ENCODE assay signal across 8 mouse cellular contexts in the genomic region with DNA sequence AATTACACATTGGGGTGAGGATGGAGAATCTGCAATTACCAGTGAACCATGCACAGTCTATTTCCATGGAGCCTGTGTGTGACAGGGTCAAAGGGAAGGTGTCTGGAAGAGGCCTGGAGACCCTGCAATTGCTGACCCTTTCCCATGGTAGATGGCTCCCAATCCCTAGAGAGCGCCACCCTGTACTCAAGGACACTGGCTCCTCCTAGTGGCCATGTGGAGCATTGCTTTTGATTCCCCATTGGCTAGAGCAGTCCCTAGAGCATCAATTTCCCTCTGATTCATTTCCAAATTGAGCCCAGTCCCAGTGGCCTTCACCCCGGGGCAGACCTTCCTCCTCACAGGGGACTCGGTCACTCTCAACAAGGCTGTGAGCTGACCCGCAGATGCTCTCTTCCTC. TPM values are rescaled to one million over a fixed set of nuclear protein-coding genes. Genes with fewer than 3 reads are reported as not detected.
DNase-seq lines count a peak whose midpoint lies in the region; ATAC-seq and TF ChIP-seq lines count a peak whose summit lies in the region.

No protein-coding gene starts in this region.

- peak; percentile 29 for ATAC-seq in intestine, embryonic 16.5 days
- no peak for ATAC-seq in neural tube, embryonic 11.5 days (ENCODE audit: insufficient read depth, low FRiP score, low TSS enrichment)
- peak; percentile 71 for ATAC-seq in stomach, postnatal 0 days (ENCODE audit: low FRiP score, low TSS enrichment)

- no peak overlapping the region for H3K27ac ChIP-seq in cerebellum, adult 2 months (ENCODE audit: insufficient read depth, low read length)
- no peak overlapping the region for H3K27ac ChIP-seq in intestine, embryonic 16.5 days (ENCODE audit: low read length)
- H3K27ac ChIP-seq in neural tube, embryonic 11.5 days (ENCODE audit: low read depth, low read length): no peak overlapping the region
- no peak overlapping the region for H3K27ac ChIP-seq in stomach, postnatal 0 days (replicated peaks)

- 4% methylated on average over 4 of the region's 4 CpGs for WGBS in cerebellum, adult 2 months
- 9% methylated on average over 4 of the region's 4 CpGs for WGBS in intestine, embryonic 16.5 days
- 1% methylated on average over 4 of the region's 4 CpGs for WGBS in neural tube, embryonic 11.5 days
- WGBS in stomach, postnatal 0 days: 6% methylated on average over 4 of the region's 4 CpGs

- no peaks in the 10 kb centered on the region for H3K36me3 ChIP-seq in intestine, embryonic 16.5 days (ENCODE audit: control insufficient read depth, insufficient read depth, low read length)
- H3K36me3 ChIP-seq in neural tube, embryonic 11.5 days (ENCODE audit: control insufficient read depth, insufficient read depth, low read length): no peaks in the 10 kb centered on the region
- no peaks in the 10 kb centered on the region for H3K36me3 ChIP-seq in stomach, postnatal 0 days (ENCODE audit: control insufficient read depth, insufficient read depth, low read length)

- H3K9ac ChIP-seq in intestine, embryonic 16.5 days (ENCODE audit: low read depth, low read length): no peak overlapping the region
- no peak overlapping the region for H3K9ac ChIP-seq in neural tube, embryonic 11.5 days (ENCODE audit: low read length)
- H3K9ac ChIP-seq in stomach, postnatal 0 days (ENCODE audit: low read length): no peak overlapping the region

- DNase-seq in gastrocnemius, adult 18-20 months (ENCODE audit: low spot score): peak; percentile 77
- DNase-seq in gastrocnemius, postnatal 25 days: no peak
- DNase-seq in cerebellum, adult 2 months: peak; percentile 52 to 74
- DNase-seq in forelimb bud, embryonic 11.5 days (ENCODE audit: low read depth, low spot score): peak; percentile 76
- peak; percentile 81 to 83 for DNase-seq in left cerebral cortex, postnatal 14 days (ENCODE audit: low spot score in 2 of 2)
- peak; percentile 81 for DNase-seq in neural tube, embryonic 11.5 days (ENCODE audit: low spot score)
- DNase-seq in stomach, postnatal 0 days (ENCODE audit: low spot score): peak; percentile 72

- no peaks in the 10 kb centered on the region for H3K9me3 ChIP-seq in intestine, embryonic 16.5 days (ENCODE audit: control insufficient read depth, low read length)
- H3K9me3 ChIP-seq in neural tube, embryonic 11.5 days (ENCODE audit: control insufficient read depth, low read length): no peaks in the 10 kb centered on the region
- no peaks in the 10 kb centered on the region for H3K9me3 ChIP-seq in stomach, postnatal 0 days (ENCODE audit: control insufficient read depth, low read length)

- no peak overlapping the region for H3K4me2 ChIP-seq in intestine, embryonic 16.5 days (ENCODE audit: low read depth, low read length)
- no peak overlapping the region for H3K4me2 ChIP-seq in neural tube, embryonic 11.5 days (ENCODE audit: low read depth)
- no peak overlapping the region for H3K4me2 ChIP-seq in stomach, postnatal 0 days (replicated peaks; ENCODE audit: low read depth)

- H3K4me3 ChIP-seq in cerebellum, adult 2 months (replicated peaks; ENCODE audit: insufficient read depth, low read depth, low read length): no peak overlapping the region
- H3K4me3 ChIP-seq in intestine, embryonic 16.5 days (ENCODE audit: low read length): no peak overlapping the region
- H3K4me3 ChIP-seq in neural tube, embryonic 11.5 days (ENCODE audit: low read depth, low read length): no peak overlapping the region
- H3K4me3 ChIP-seq in stomach, postnatal 0 days (ENCODE audit: low read depth, low read length): no peak overlapping the region

- TF ChIP-seq CTCF in cerebellum, adult 2 months (IDR thresholded peaks at IDR 0.05; ENCODE audit: borderline replicate concordance, insufficient read depth, low read depth, low read length): peak; percentile 93
- TF ChIP-seq CTCF in stomach, postnatal 0 days (IDR thresholded peaks at IDR 0.05; ENCODE audit: low read depth): peak; percentile 96

- no peaks in the 10 kb centered on the region; the same call in 1 of the 2 replicates for H3K27me3 ChIP-seq in cerebellum, adult 2 months (ENCODE audit: control insufficient read depth, insufficient read depth, low read length)
- peaks cover 12% of the 10 kb centered on the region; the same call in 1 of the 2 replicates for H3K27me3 ChIP-seq in intestine, embryonic 16.5 days (replicated peaks; ENCODE audit: control insufficient read depth, insufficient read depth, low read length)
- H3K27me3 ChIP-seq in neural tube, embryonic 11.5 days (ENCODE audit: control insufficient read depth, insufficient read depth, low read length): 0 out of 2 replicates have a peak, but pooled peaks cover 5% of the 10 kb centered on the region
- H3K27me3 ChIP-seq in stomach, postnatal 0 days (ENCODE audit: control insufficient read depth, insufficient read depth, low read length): 0 out of 2 replicates have a peak, but pooled peaks cover 2% of the 10 kb centered on the region

- TF ChIP-seq EP300 in stomach, postnatal 0 days (optimal IDR thresholded peaks at IDR 0.05): no peak

- H3K4me1 ChIP-seq in cerebellum, adult 2 months (ENCODE audit: control insufficient read depth, insufficient read depth, low read length): no peaks in the 10 kb centered on the region; the same call in 1 of the 2 replicates
- H3K4me1 ChIP-seq in intestine, embryonic 16.5 days (ENCODE audit: control insufficient read depth, insufficient read depth, low read length): peaks cover 10% of the 10 kb centered on the region
- peaks cover 35% of the 10 kb centered on the region for H3K4me1 ChIP-seq in neural tube, embryonic 11.5 days (ENCODE audit: control insufficient read depth, insufficient read depth, low read length)
- H3K4me1 ChIP-seq in stomach, postnatal 0 days (replicated peaks; ENCODE audit: control insufficient read depth, insufficient read depth): 0 out of 2 replicates have a peak, but pooled peaks cover 2% of the 10 kb centered on the region

- TF ChIP-seq POLR2A in cerebellum, adult 2 months (IDR thresholded peaks at IDR 0.05; ENCODE audit: borderline replicate concordance, insufficient read depth, low read length): no peak

- intact Hi-C loops in left cerebral cortex, postnatal 14 days (cut with DNase I): loop anchor here (1.0 to 5.0 kb wide), 2 partner anchors 72 to 116 kb away; no protein-coding TSS in a partner anchor

RNA-seq across cellular contexts. Expression of gene Phb, which starts 17.9 kb away (rescaled TPM):
- total RNA-seq in gastrocnemius, adult 18-20 months (2021): 100 to 1,000 TPM; 151 to 168 TPM
- total RNA-seq in gastrocnemius, postnatal 25 days (2021): 100 to 1,000 TPM; 179 to 189 TPM
- polyA plus RNA-seq in cerebellum, adult 2 months (2012; rRNA removed): 241 and 253 TPM in 2 replicates
- polyA plus RNA-seq in intestine, embryonic 16.5 days (2015; fragmentation: Nextera tagmentation; extraction: Ambion mirVana): 309 and 324 TPM in 2 replicates
- 10 to 100 TPM; 82.5 to 86.3 TPM for total RNA-seq in left cerebral cortex, postnatal 14 days (2021)
- polyA plus RNA-seq in neural tube, embryonic 11.5 days (2014; fragmentation: Nextera tagmentation; extraction: Ambion mirVana): 226 and 230 TPM in 2 replicates
- polyA plus RNA-seq in stomach, postnatal 0 days (2015; fragmentation: Nextera tagmentation; extraction: Ambion mirVana): 190 and 202 TPM in 2 replicates
